Mouse (Mus musculus) forebrain, embryonic 11.5 days (tissue): ENCODE measurements around the gene Galnt10. TPM values are rescaled to one million over a fixed set of nuclear protein-coding genes. Genes with fewer than 3 reads are reported as not detected.

Source experiments
- ATAC-seq: fragments of 200-750 bp; cut with Nextera tagmentation; replicated peaks from 2 replicates; pipeline ENCODE4 v1.8.0; 2017; ENCODE audit warnings: moderate TSS enrichment; ENCODE audit not compliant: low FRiP score
- DNase-seq: peaks from one replicate; pipeline ENCODE4 v3.0.0-alpha.2; 2017; ENCODE audit warnings: low spot score
- H3K27ac ChIP-seq: fragments of 300-500 bp; sonication (generic); 2 replicates; pipeline ENCODE4 v1.5.1; 2014; ENCODE audit warnings: low read depth, low read length
- H3K27me3 ChIP-seq: fragments of 300-500 bp; sonication (generic); 2 replicates; pipeline ENCODE4 v1.6.1; 2014; ENCODE audit warnings: mild to moderate bottlenecking, low read length, mixed read lengths; ENCODE audit not compliant: control insufficient read depth, insufficient read depth
- H3K36me3 ChIP-seq: fragments of 300-500 bp; sonication (generic); 2 replicates; pipeline ENCODE4 v1.6.1; 2014; ENCODE audit warnings: mild to moderate bottlenecking, low read length, moderate library complexity, mixed read lengths; ENCODE audit not compliant: control insufficient read depth, insufficient read depth
- H3K4me1 ChIP-seq: fragments of 300-500 bp; sonication (generic); replicated peaks from 2 replicates; pipeline ENCODE4 v1.6.1; 2014; ENCODE audit warnings: low read length, mixed read lengths; ENCODE audit not compliant: control insufficient read depth, insufficient read depth
- H3K4me2 ChIP-seq: fragments of 300-500 bp; sonication (generic); 2 replicates; pipeline ENCODE4 v1.6.1; 2014; ENCODE audit warnings: low read depth, mild to moderate bottlenecking, low read length, moderate library complexity, mixed read lengths; ENCODE audit not compliant: severe bottlenecking
- H3K4me3 ChIP-seq: fragments of 300-500 bp; sonication (generic); 2 replicates; pipeline ENCODE4 v1.5.1; 2014; ENCODE audit warnings: low read depth, low read length
- H3K9ac ChIP-seq: fragments of 300-500 bp; sonication (generic); 2 replicates; pipeline ENCODE4 v1.6.1; 2014; ENCODE audit warnings: low read length
- H3K9me3 ChIP-seq: fragments of 300-500 bp; sonication (generic); 2 replicates; pipeline ENCODE4 v1.6.1; 2016; ENCODE audit warnings: low read length, mixed read lengths; ENCODE audit not compliant: control insufficient read depth
- WGBS: fragments of 180-500 bp; shearing (Covaris S2); extraction: QIAGEN DNeasy Blood & Tissue Kit; methylation state at CpG from one replicate; pipeline ENCODE4 v1.1.7; 2014; 5-methylcytosine and 5-hydroxymethylcytosine counted together
- polyA plus RNA-seq: library from polyadenylated mRNA; unstranded; fragments of >200 nt; fragmentation: Nextera tagmentation; extraction: Ambion mirVana; gene quantifications from 2 replicates; pipeline ENCODE4 v1.2.1, GENCODE M21; 2014

The Galnt10 gene
- polyA plus RNA-seq, 1 experiment from 2014 or later, result 18.1 TPM

DNA sequence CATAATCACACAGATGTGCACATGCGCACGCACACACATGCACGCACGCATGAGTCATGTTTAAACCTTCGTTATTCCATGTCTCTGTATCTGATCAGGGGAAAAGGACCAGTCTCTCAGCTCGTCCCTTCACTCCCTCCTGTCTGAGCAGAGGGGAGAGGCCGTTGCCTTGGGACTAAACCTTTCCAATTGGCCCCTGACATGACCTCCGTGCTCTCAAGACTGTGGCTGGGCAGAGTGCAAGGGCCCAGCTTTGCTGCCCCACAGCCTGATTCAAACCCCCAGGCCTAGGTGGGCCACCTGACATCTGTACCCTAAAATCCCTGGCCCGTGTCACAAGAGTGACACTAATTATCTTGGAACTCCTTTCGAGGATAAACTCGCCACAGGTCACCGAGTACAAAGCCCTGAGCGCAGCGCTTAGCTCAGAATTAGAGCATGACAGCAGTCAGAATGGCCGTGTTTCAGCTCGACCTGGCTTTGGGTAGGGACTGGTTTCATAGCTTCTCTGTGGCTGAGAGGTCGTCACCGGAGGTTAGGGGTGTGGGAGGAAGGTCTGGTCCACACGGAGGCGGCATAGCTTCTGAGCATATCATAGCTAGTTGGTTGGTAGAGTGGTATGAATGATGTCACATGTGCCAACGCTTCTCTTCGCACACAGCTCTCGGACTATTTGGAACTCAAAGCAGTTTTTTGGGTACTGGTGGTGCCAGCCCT is 7.1 kb downstream of the Galnt10 start:
- no peak for ATAC-seq
- Histone ChIP-seq H3K4me1 (peaks cover 19% of the 10 kb centered on the region), H3K36me3 (no peaks in the 10 kb centered on the region; the same call in 1 of the 2 replicates), H3K9me3 (no peaks in the 10 kb centered on the region), H3K4me3 (no peak overlapping the region), H3K27me3 (no peaks in the 10 kb centered on the region), H3K4me2 (no peak overlapping the region), H3K27ac (no peak overlapping the region), H3K9ac (no peak overlapping the region)
- WGBS, result 57% methylated on average over 23 of the region's 23 CpGs
- DNase-seq, result no peak

DNA sequence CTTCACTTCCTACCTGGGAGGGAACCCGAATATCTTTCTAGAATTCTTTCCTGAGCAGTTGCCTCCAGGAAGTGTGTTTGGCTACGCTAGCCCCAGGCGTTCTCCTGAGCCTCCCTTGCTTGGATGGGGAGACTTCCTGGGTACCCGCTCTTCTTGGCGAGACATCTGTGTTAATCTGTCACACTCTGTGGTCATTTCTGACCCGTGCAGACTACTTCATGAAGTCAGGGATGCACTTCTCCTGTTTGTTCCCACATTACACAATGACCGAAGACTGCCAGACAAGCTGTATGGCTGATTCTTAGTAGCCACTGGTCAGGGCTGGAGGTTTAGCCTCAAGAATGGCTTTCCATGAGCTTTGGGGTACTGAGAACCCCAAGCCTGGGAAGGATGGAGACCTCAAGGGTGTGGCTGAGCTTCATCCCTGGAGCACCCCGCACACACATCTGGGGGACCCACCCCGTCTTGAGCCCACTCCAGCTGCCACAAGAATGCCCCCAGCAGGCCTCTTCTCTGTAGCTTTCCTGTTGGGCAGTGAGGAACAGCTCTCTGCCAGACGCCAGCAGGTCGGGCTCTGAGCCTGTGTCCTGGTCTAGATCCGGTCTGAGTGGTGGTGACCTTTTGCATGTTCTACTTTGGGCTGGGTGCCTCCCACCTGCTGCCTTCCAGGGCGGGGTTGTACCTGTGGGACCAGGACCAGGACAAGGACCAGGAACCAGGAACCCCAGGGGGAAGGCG is 7.8 kb downstream of the Galnt10 start:
- Histone ChIP-seq H3K27me3 (no peaks in the 10 kb centered on the region), H3K27ac (no peak overlapping the region), H3K4me2 (no peak overlapping the region), H3K9me3 (no peaks in the 10 kb centered on the region), H3K36me3 (no peaks in the 10 kb centered on the region; the same call in 1 of the 2 replicates), H3K4me3 (no peak overlapping the region), H3K9ac (no peak overlapping the region), H3K4me1 (peaks cover 19% of the 10 kb centered on the region)
- DNase-seq (no peak), ATAC-seq (no peak)
- WGBS, result 88% methylated on average over 14 of the region's 14 CpGs

DNA sequence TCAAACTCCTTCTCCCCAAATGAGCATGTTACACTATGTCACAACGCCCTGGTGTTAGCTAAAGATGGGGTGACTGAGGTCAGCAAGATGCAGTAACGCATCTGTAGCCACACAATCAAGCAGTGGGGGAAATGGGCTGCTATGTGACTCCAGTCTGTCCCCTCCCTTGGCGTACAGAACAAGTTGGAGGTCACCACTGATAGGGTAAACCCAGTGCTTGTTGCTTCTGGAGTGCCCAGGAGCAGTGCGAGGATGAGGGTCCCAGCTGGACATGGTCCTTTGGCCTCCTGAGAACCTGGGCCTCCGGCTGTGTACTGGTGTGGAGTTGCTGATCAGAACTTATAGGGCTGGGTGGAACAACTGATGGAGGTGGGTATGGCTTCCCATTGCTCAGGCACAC is 8.6 kb downstream of the Galnt10 start:
- no peaks in the 10 kb centered on the region for H3K36me3 ChIP-seq
- no peak for DNase-seq
- no peak overlapping the region for H3K9ac ChIP-seq
- H3K4me2 ChIP-seq, result no peak overlapping the region
- H3K27ac ChIP-seq, result no peak overlapping the region
- no peak for ATAC-seq
- no peak overlapping the region for H3K4me3 ChIP-seq
- 84% methylated on average over 5 of the region's 5 CpGs for WGBS
- no peaks in the 10 kb centered on the region for H3K9me3 ChIP-seq
- peaks cover 19% of the 10 kb centered on the region for H3K4me1 ChIP-seq
- H3K27me3 ChIP-seq, result no peaks in the 10 kb centered on the region

DNA sequence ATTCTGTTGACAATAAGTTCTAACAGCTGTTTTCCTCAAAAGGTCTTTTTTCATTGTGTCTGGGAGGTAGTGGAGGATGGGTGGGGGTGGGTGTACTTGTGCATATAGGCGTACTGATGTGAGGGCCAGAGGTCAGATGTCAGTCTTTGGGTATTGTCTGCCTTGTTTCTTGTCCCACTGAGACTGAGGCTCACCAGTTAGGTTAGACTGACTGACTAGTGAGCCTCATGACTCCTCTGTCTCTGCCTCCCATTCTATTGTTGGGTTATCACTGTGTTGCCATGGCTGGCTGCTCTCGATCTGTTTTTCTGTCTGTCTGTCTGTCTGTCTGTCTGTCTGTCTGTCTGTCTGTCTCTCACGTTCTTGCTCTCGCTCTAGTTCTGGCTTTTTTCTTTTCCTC is 9.1 kb downstream of the Galnt10 start:
- ATAC-seq (no peak), DNase-seq (no peak)
- peaks cover 18% of the 10 kb centered on the region for H3K4me1 ChIP-seq
- no peak overlapping the region for H3K4me2 ChIP-seq
- no peaks in the 10 kb centered on the region for H3K9me3 ChIP-seq
- no peak overlapping the region for H3K9ac ChIP-seq
- no peaks in the 10 kb centered on the region for H3K27me3 ChIP-seq
- H3K4me3 ChIP-seq, result no peak overlapping the region
- no peaks in the 10 kb centered on the region for H3K36me3 ChIP-seq
- 42% methylated on average over 4 of the region's 4 CpGs for WGBS
- H3K27ac ChIP-seq, result no peak overlapping the region

DNA sequence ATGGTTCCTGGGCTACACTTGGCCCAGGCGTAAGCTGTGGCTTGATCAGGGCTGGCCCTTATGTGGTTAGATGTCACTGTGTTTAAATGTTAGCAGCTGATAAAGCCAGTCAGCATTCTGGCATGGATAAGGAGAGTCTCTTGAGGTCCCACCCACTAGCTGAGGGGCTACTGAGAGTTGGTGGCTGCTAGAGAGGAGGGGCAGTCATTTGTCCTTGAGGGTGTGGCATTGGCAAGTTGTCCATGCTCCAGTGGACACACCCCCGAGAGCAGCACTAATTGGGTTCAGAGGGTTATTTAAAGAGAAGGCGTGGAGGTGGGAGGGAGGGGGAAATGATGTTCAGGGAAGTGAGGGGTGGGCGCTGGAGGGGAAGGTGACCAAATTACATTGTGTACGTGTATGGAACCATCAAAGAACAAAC is 9.7 kb downstream of the Galnt10 start:
- peaks cover 18% of the 10 kb centered on the region for H3K4me1 ChIP-seq

DNA sequence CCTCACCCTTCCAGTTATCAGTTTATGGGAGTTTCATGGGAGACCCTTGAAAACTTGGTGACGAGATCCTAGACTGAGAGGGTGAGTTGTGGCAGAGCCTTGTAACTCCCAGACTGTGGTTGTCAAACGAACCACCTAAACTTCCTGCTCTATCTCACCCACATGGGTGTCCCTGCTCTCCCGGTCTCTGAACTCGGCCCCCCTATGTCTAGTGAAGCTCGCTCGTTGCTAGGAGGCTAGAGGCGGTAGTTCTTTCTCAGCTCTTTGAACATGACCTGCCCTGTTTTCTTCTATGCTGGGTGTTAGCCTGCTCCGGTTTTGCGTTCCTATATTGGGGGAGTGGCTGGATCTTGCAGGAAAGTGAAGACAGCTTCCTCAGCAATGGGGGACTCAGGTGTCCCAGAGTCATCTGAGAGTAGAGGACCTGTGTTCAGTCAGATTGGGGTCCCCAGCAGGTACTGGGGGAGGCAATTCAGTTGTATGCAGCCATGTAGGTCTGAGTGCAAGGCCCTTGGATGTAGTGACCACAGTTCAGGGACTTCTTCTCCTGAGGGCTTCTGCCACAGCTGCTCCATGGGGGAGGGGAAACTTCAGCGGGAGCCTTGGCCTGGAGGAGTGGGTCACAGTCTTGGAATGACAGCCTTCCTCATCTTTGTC is 10.6 kb downstream of the Galnt10 start:
- Histone ChIP-seq H3K9me3 (no peaks in the 10 kb centered on the region), H3K9ac (no peak overlapping the region), H3K27me3 (no peaks in the 10 kb centered on the region), H3K4me1 (peaks cover 16% of the 10 kb centered on the region), H3K4me3 (no peak overlapping the region), H3K27ac (no peak overlapping the region), H3K36me3 (no peaks in the 10 kb centered on the region), H3K4me2 (no peak overlapping the region)
- no peak for ATAC-seq
- no peak for DNase-seq
- 63% methylated on average over 10 of the region's 10 CpGs for WGBS

More for the DNA sequence above, 9.7 kb downstream of the Galnt10 start:
- Histone ChIP-seq H3K4me2 (no peak overlapping the region), H3K9ac (no peak overlapping the region), H3K36me3 (no peaks in the 10 kb centered on the region), H3K27ac (no peak overlapping the region), H3K9me3 (no peaks in the 10 kb centered on the region), H3K27me3 (no peaks in the 10 kb centered on the region), H3K4me3 (no peak overlapping the region)
- WGBS, result 27% methylated on average over 5 of the region's 5 CpGs
- ATAC-seq (peak; percentile 43; the same call in 1 of the 2 replicates), DNase-seq (no peak)

DNA sequence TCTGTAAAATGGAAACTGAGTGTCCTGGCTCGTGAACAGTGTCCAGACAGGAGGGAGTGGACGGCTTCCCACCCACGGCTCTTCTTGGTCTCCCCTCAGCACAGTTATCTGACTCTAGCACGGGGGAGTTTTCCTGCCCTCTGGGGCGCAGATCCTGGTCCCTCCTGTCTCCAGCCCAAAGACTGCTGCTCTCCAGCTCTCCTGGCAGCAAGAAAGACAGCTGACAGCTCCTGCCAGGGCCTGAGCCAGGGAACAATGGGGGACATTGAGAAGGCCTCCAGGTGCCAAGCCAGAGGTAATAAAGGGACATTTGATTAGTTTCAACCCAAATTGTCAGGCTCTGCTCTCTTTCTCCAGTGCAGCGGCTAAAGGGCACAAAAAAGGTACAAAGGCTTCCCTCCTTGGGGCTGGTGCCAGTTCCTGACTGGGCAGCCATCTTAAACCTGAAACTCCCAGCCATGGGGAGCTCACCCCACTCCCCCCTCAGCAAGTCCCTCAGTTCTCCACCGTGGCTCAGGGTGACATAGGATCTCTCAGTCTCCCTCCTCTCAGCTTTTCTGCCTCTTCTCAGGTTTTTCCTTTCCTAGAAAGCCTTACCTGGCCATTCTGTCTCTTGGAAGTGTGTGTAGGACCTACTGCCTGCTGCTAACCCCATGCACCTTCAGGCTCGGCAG is 11.5 kb downstream of the Galnt10 start:
- Histone ChIP-seq H3K4me1 (peaks cover 16% of the 10 kb centered on the region), H3K9ac (no peak overlapping the region), H3K4me2 (no peak overlapping the region), H3K9me3 (no peaks in the 10 kb centered on the region), H3K36me3 (no peaks in the 10 kb centered on the region), H3K4me3 (no peak overlapping the region), H3K27ac (no peak overlapping the region), H3K27me3 (no peaks in the 10 kb centered on the region)
- 47% methylated on average over 8 of the region's 8 CpGs for WGBS
- DNase-seq (no peak), ATAC-seq (no peak)

DNA sequence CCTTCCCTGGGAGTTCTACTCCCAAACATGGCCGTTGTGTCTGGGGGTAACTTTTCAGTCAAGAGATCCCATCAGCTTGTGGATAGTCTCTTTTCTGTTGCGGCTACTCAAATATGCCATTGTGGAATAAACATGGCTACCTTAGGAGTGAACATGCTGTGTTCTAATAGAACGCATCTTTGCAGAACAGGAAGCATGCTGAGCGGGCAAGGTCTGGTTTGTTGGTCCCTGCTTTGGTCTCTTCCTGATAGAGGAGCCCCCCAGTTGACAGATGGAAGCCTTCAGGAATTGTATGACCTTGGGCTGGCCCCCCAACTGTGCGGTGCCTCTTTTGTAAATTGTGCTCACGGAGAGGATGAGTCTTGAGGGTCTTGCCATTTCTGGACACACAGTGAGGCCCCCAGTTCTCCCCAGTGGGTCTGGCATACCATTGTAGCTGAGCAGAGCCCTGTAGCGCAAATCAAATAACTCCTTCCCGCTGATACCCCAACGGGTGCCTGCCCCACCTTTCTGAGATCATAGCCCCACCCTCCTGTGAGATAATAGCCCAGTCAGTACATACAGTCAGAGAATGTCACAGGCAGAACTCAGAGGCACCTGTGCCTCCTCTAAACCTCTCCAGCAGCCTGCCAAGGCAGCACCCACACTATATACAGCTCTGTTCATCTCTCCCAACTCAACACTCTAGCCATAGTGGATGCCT is 12.3 kb downstream of the Galnt10 start:
- DNase-seq, result no peak
- no peak overlapping the region for H3K27ac ChIP-seq

More for the DNA sequence above, 12.3 kb downstream of the Galnt10 start:
- ATAC-seq, result no peak
- Histone ChIP-seq H3K4me3 (no peak overlapping the region), H3K9me3 (no peaks in the 10 kb centered on the region), H3K4me2 (no peak overlapping the region), H3K4me1 (peaks cover 14% of the 10 kb centered on the region), H3K27me3 (no peaks in the 10 kb centered on the region), H3K9ac (no peak overlapping the region), H3K36me3 (no peaks in the 10 kb centered on the region)
- WGBS, result 91% methylated on average over 9 of the region's 9 CpGs
